Mouse (Mus musculus): ENCODE measurements around the gene Gnb2. TPM values are rescaled to one million over a fixed set of nuclear protein-coding genes. Genes with fewer than 3 reads are reported as not detected.

Gnb2 gene
- polyA plus RNA-seq, 1 experiment from 2014 or later: 513 TPM

GRCm38 (mm10) chr5:137491559-137491958, 41.8 kb downstream of the Gnb2 start:
- no peaks in the 10 kb centered on the region for H3K36me3 ChIP-seq (ENCODE audit: insufficient read depth, low read length)
- ATAC-seq (peak; percentile 45), DNase-seq (ENCODE audit: low spot score) (peak; percentile 40)
- H3K4me1 ChIP-seq (ENCODE audit: insufficient read depth, low read depth, low read length): no peaks in the 10 kb centered on the region
- WGBS: 33% methylated on average over 4 of the region's 4 CpGs
- H3K4me2 ChIP-seq (replicated peaks; ENCODE audit: low read depth, low read length): no peak overlapping the region
- no peak overlapping the region for H3K27ac ChIP-seq (ENCODE audit: low read length)
- TF ChIP-seq CTCF (IDR thresholded peaks at IDR 0.05) (no peak), EP300 (IDR thresholded peaks at IDR 0.05) (no peak)
- no peaks in the 10 kb centered on the region for H3K27me3 ChIP-seq (replicated peaks; ENCODE audit: insufficient read depth, low read length)
- H3K4me3 ChIP-seq (ENCODE audit: low read depth, low read length): no peak overlapping the region
- no peak overlapping the region for H3K9ac ChIP-seq (replicated peaks; ENCODE audit: low read depth)
- H3K9me3 ChIP-seq (ENCODE audit: low read length): no peaks in the 10 kb centered on the region

- TF ChIP-seq CTCF (IDR thresholded peaks at IDR 0.05): peak; percentile 41
- no peak for TF ChIP-seq EP300 (IDR thresholded peaks at IDR 0.05)
- no peak for DNase-seq (ENCODE audit: low spot score)
- Histone ChIP-seq H3K4me3 (ENCODE audit: low read depth, low read length) (no peak overlapping the region), H3K4me2 (replicated peaks; ENCODE audit: low read depth, low read length) (no peak overlapping the region), H3K9me3 (ENCODE audit: low read length) (no peaks in the 10 kb centered on the region), H3K9ac (replicated peaks; ENCODE audit: low read depth) (no peak overlapping the region), H3K27ac (ENCODE audit: low read length) (no peak overlapping the region), H3K36me3 (ENCODE audit: insufficient read depth, low read length) (no peaks in the 10 kb centered on the region), H3K4me1 (ENCODE audit: insufficient read depth, low read depth, low read length) (0 out of 2 replicates have a peak, but pooled peaks cover 4% of the 10 kb centered on the region), H3K27me3 (replicated peaks; ENCODE audit: insufficient read depth, low read length) (no peaks in the 10 kb centered on the region)
- WGBS: 84% methylated on average over 7 of the region's 7 CpGs
- no peak for ATAC-seq
These were observed 45.7 kb downstream of the Gnb2 start for GRCm38 (mm10) chr5:137487616-137488015.

- Histone ChIP-seq H3K4me1 (ENCODE audit: insufficient read depth, low read depth, low read length) (0 out of 2 replicates have a peak, but pooled peaks cover 4% of the 10 kb centered on the region), H3K36me3 (ENCODE audit: insufficient read depth, low read length) (no peaks in the 10 kb centered on the region), H3K9ac (replicated peaks; ENCODE audit: low read depth) (no peak overlapping the region), H3K9me3 (ENCODE audit: low read length) (no peaks in the 10 kb centered on the region), H3K27me3 (replicated peaks; ENCODE audit: insufficient read depth, low read length) (no peaks in the 10 kb centered on the region), H3K4me2 (replicated peaks; ENCODE audit: low read depth, low read length) (peak overlapping the region; percentile 43), H3K4me3 (ENCODE audit: low read depth, low read length) (no peak overlapping the region), H3K27ac (ENCODE audit: low read length) (no peak overlapping the region)
- ATAC-seq (no peak), DNase-seq (ENCODE audit: low spot score) (no peak)
- 6% methylated on average over 17 of the region's 17 CpGs for WGBS
- no peak for TF ChIP-seq CTCF (IDR thresholded peaks at IDR 0.05)
- TF ChIP-seq EP300 (IDR thresholded peaks at IDR 0.05): no peak
These were observed 47.5 kb downstream of the Gnb2 start for GRCm38 (mm10) chr5:137485851-137486155.

- Histone ChIP-seq H3K4me3 (ENCODE audit: low read depth, low read length) (no peak overlapping the region), H3K9me3 (ENCODE audit: low read length) (no peaks in the 10 kb centered on the region), H3K4me2 (replicated peaks; ENCODE audit: low read depth, low read length) (peak overlapping the region; percentile 43), H3K9ac (replicated peaks; ENCODE audit: low read depth) (no peak overlapping the region), H3K36me3 (ENCODE audit: insufficient read depth, low read length) (no peaks in the 10 kb centered on the region), H3K27me3 (replicated peaks; ENCODE audit: insufficient read depth, low read length) (no peaks in the 10 kb centered on the region), H3K27ac (ENCODE audit: low read length) (no peak overlapping the region), H3K4me1 (ENCODE audit: insufficient read depth, low read depth, low read length) (0 out of 2 replicates have a peak, but pooled peaks cover 4% of the 10 kb centered on the region)
- 11% methylated on average over 30 of the region's 30 CpGs for WGBS
- TF ChIP-seq EP300 (IDR thresholded peaks at IDR 0.05) (no peak), CTCF (IDR thresholded peaks at IDR 0.05) (no peak)
- DNase-seq (ENCODE audit: low spot score) (no peak), ATAC-seq (no peak)
These were observed 48.0 kb downstream of the Gnb2 start for GRCm38 (mm10) chr5:137485071-137485850.

GRCm38 (mm10) chr5:137481897-137482296, 51.4 kb downstream of the Gnb2 start:
- Histone ChIP-seq H3K9me3 (ENCODE audit: low read length) (no peaks in the 10 kb centered on the region), H3K4me3 (ENCODE audit: low read depth, low read length) (no peak overlapping the region), H3K9ac (replicated peaks; ENCODE audit: low read depth) (no peak overlapping the region), H3K36me3 (ENCODE audit: insufficient read depth, low read length) (no peaks in the 10 kb centered on the region), H3K27ac (ENCODE audit: low read length) (no peak overlapping the region), H3K4me1 (ENCODE audit: insufficient read depth, low read depth, low read length) (0 out of 2 replicates have a peak, but pooled peaks cover 4% of the 10 kb centered on the region), H3K27me3 (replicated peaks; ENCODE audit: insufficient read depth, low read length) (no peaks in the 10 kb centered on the region), H3K4me2 (replicated peaks; ENCODE audit: low read depth, low read length) (no peak overlapping the region)
- ATAC-seq (no peak; the same call in 1 of the 2 replicates), DNase-seq (ENCODE audit: low spot score) (no peak)
- TF ChIP-seq CTCF (IDR thresholded peaks at IDR 0.05) (no peak), EP300 (IDR thresholded peaks at IDR 0.05) (no peak)
- 45% methylated on average over 8 of the region's 8 CpGs for WGBS

GRCm38 (mm10) chr5:137481138-137481537, 52.2 kb downstream of the Gnb2 start:
- Histone ChIP-seq H3K4me1 (ENCODE audit: insufficient read depth, low read depth, low read length) (0 out of 2 replicates have a peak, but pooled peaks cover 4% of the 10 kb centered on the region), H3K27ac (ENCODE audit: low read length) (no peak overlapping the region), H3K9me3 (ENCODE audit: low read length) (no peaks in the 10 kb centered on the region), H3K4me2 (replicated peaks; ENCODE audit: low read depth, low read length) (no peak overlapping the region), H3K36me3 (ENCODE audit: insufficient read depth, low read length) (no peaks in the 10 kb centered on the region), H3K4me3 (ENCODE audit: low read depth, low read length) (no peak overlapping the region), H3K9ac (replicated peaks; ENCODE audit: low read depth) (no peak overlapping the region), H3K27me3 (replicated peaks; ENCODE audit: insufficient read depth, low read length) (no peaks in the 10 kb centered on the region)
- peak; percentile 28 for ATAC-seq
- DNase-seq (ENCODE audit: low spot score): peak; percentile 92
- TF ChIP-seq CTCF (IDR thresholded peaks at IDR 0.05) (peak; percentile 76), EP300 (IDR thresholded peaks at IDR 0.05) (no peak)

Small RNA genes within 50 kb of the gene (microRNA-seq; reads per million reads assigned to microRNA genes)
- 1.2 reads per million for gene Mir6418

Other genes with a start within 250 kb of the Gnb2 start
- gene Ache, start 246.0 kb downstream of the Gnb2 start, polyA plus RNA-seq (2015; fragmentation: Nextera tagmentation; extraction: Ambion mirVana): 0.92 and 1.2 TPM in 2 replicates
- 4.7 and 7.2 TPM in 2 replicates for gene Ufsp1, start 238.9 kb downstream of the Gnb2 start, polyA plus RNA-seq (2015; fragmentation: Nextera tagmentation; extraction: Ambion mirVana)
- gene Srrt, start 225.8 kb downstream of the Gnb2 start, polyA plus RNA-seq (2015; fragmentation: Nextera tagmentation; extraction: Ambion mirVana): 30.9 and 32.7 TPM in 2 replicates
- 45.8 and 50.1 TPM in 2 replicates for gene Trip6, start 219.1 kb downstream of the Gnb2 start, polyA plus RNA-seq (2015; fragmentation: Nextera tagmentation; extraction: Ambion mirVana)
- gene Slc12a9, start 199.9 kb downstream of the Gnb2 start, polyA plus RNA-seq (2015; fragmentation: Nextera tagmentation; extraction: Ambion mirVana): 8.2 TPM in 2 replicates
- gene Ephb4, start 183.4 kb downstream of the Gnb2 start, polyA plus RNA-seq (2015; fragmentation: Nextera tagmentation; extraction: Ambion mirVana): 30.9 and 33.2 TPM in 2 replicates
- gene Zan, start 56.4 kb downstream of the Gnb2 start, polyA plus RNA-seq (2015; fragmentation: Nextera tagmentation; extraction: Ambion mirVana): 0.11 TPM in 2 replicates
- gene Pop7, start 31.0 kb downstream of the Gnb2 start, polyA plus RNA-seq (2015; fragmentation: Nextera tagmentation; extraction: Ambion mirVana): 37.8 and 38.7 TPM in 2 replicates
- gene Gigyf1, start 15.0 kb downstream of the Gnb2 start, polyA plus RNA-seq (2015; fragmentation: Nextera tagmentation; extraction: Ambion mirVana): 10.6 and 12.4 TPM in 2 replicates
- not detected in 2 replicates for gene Epo, start 268 bp downstream of the Gnb2 start, polyA plus RNA-seq (2015; fragmentation: Nextera tagmentation; extraction: Ambion mirVana)
- gene Actl6b, start 20.0 kb upstream of the Gnb2 start, polyA plus RNA-seq (2015; fragmentation: Nextera tagmentation; extraction: Ambion mirVana): 0.15 TPM in 1 of 2 replicates, not detected in the other
- gene Tfr2, start 36.3 kb upstream of the Gnb2 start, polyA plus RNA-seq (2015; fragmentation: Nextera tagmentation; extraction: Ambion mirVana): 0.33 and 0.87 TPM in 2 replicates
- gene Mospd3, start 67.5 kb upstream of the Gnb2 start, polyA plus RNA-seq (2015; fragmentation: Nextera tagmentation; extraction: Ambion mirVana): 32.1 and 33.7 TPM in 2 replicates
- 86.6 and 101 TPM in 2 replicates for gene Pcolce, start 80.3 kb upstream of the Gnb2 start, polyA plus RNA-seq (2015; fragmentation: Nextera tagmentation; extraction: Ambion mirVana)
- gene Fbxo24, start 95.5 kb upstream of the Gnb2 start, polyA plus RNA-seq (2015; fragmentation: Nextera tagmentation; extraction: Ambion mirVana): 0.19 and 0.51 TPM in 2 replicates
- 47.4 and 50.7 TPM in 2 replicates for gene Lrch4, start 95.6 kb upstream of the Gnb2 start, polyA plus RNA-seq (2015; fragmentation: Nextera tagmentation; extraction: Ambion mirVana)
- gene Gm20605, start 95.7 kb upstream of the Gnb2 start, polyA plus RNA-seq (2015; fragmentation: Nextera tagmentation; extraction: Ambion mirVana): 11.6 and 12.3 TPM in 2 replicates
- 12.3 and 13.2 TPM in 2 replicates for gene Sap25, start 107.8 kb upstream of the Gnb2 start, polyA plus RNA-seq (2015; fragmentation: Nextera tagmentation; extraction: Ambion mirVana)
- 0.80 and 0.96 TPM in 2 replicates for gene Irs3, start 112.2 kb upstream of the Gnb2 start, polyA plus RNA-seq (2015; fragmentation: Nextera tagmentation; extraction: Ambion mirVana)
- 14.2 and 14.9 TPM in 2 replicates for gene Agfg2, start 151.2 kb upstream of the Gnb2 start, polyA plus RNA-seq (2015; fragmentation: Nextera tagmentation; extraction: Ambion mirVana)
- 0.51 and 0.65 TPM in 2 replicates for gene Nyap1, start 208.1 kb upstream of the Gnb2 start, polyA plus RNA-seq (2015; fragmentation: Nextera tagmentation; extraction: Ambion mirVana)
- 119 and 129 TPM in 2 replicates for gene Tsc22d4, start 212.2 kb upstream of the Gnb2 start, polyA plus RNA-seq (2015; fragmentation: Nextera tagmentation; extraction: Ambion mirVana)
- 28.8 and 29.8 TPM in 2 replicates for gene Ppp1r35, start 245.3 kb upstream of the Gnb2 start, polyA plus RNA-seq (2015; fragmentation: Nextera tagmentation; extraction: Ambion mirVana)

All from lung, postnatal 0 days (tissue).